Mouse (Mus musculus) CH12F3 (cell line): Measurements from ENCODE around the gene Hoxd9.

Source experiments
- in situ Hi-C: fragments of 300-500 bp; cut with MboI; formaldehyde crosslinking; loops from 2 replicates; pipeline ENCODE4 v1.14.3; 2020; ENCODE audit warnings: low sequenced_read_pairs

The Hoxd9 gene

DNA sequence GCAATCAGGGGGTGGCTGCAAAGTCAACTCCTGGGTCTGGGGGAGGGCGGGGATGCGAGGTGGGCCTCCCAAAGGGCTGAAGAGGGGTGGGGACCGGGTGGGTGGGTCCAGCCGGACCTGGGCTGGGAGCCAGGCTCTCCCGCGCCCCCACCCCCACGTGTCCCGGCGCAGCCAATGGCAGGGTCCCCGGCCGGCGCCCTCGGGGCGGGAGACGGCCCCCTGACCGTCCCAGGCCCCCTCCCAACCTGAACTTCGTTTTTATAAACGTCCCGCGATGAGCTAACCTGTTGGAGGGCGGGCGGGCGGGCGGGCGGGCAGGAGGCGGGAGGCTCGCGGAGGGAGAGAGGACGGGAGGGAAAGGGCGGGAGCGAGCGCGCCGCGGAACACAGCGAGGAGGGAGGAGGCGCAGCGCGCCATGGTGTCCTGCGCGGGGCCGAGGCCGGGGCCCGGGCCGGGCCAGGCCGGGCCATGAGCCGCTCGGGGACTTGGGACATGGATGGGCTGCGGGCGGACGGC lies 29.6 kb upstream of the Hoxd9 start, which contains the start of gene Hoxd13:
Gene Hoxd13 (plus strand): TSS at position 469 of the 516 bp plus-strand sequence.
- in situ Hi-C loops = loop anchor here (10.0 to 25.0 kb wide), 2 partner anchors 373 to 606 kb away; no protein-coding TSS in a partner anchor

- in situ Hi-C loops = loop anchor here (10.0 to 25.0 kb wide), 2 partner anchors 374 to 606 kb away; no protein-coding TSS in a partner anchor
Observed at GRCm38 (mm10) chr2:74668370-74669229, 28.9 kb upstream of the Hoxd9 start.

- in situ Hi-C loops = loop anchor here (10.0 to 25.0 kb wide), 2 partner anchors 374 to 607 kb away; no protein-coding TSS in a partner anchor
Observed at GRCm38 (mm10) chr2:74669230-74669578, 28.3 kb upstream of the Hoxd9 start.

GRCm38 (mm10) chr2:74669650-74670235 lies 27.8 kb upstream of the Hoxd9 start:
- in situ Hi-C loops = loop anchor here (10.0 to 25.0 kb wide), 2 partner anchors 375 to 607 kb away; no protein-coding TSS in a partner anchor

GRCm38 (mm10) chr2:74670632-74671188 lies 26.8 kb upstream of the Hoxd9 start:
- in situ Hi-C loops = loop anchor here (25.0 kb wide), 1 partner anchor 608 kb away; no protein-coding TSS in a partner anchor

GRCm38 (mm10) chr2:74671847-74672246 lies 25.7 kb upstream of the Hoxd9 start:
- in situ Hi-C loops = loop anchor here (25.0 kb wide), 1 partner anchor 610 kb away; no protein-coding TSS in a partner anchor

DNA sequence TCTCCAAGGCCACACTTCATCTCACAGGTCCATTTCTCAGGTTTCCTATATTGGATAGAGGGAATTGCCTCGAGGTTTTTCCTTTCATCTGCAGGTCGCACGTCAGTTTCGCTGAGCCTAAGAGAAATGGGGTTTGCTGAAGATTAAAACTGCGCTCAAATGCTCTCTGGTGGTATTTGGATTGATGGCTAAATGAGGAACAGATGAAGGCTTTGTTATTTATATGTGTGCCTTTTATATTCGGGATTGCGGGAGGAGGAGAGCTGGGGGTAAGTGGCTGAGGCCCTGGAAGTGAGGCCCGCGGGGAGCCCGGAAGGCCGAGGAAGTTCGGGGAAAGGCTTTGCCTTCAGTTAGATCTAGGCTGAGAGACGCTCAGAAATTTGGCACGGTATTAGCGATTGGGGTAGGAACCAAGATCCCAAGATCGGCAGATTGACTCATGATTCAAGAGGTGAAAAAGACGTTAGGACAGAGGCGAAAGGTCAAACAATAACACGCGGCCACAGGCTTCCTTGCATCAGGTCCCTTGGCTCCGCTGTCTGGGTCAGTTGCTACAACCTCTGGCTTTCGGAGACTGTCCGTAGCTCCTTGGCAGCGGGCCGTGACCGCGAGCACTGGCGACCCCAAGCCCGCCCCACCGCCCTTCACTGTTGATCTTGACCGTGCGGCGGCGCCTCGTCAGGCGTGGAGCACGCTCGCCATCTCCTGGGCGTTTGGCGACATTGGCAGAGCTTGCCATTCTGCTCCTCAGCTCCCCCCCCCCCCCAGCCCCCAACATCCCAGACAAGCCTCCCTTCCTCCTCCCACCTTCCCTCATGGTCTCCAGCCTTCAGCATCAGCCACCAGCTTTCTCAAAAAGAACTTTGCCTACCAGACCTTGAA lies 24.8 kb upstream of the Hoxd9 start:
- in situ Hi-C loops = loop anchor here (25.0 kb wide), 1 partner anchor 610 kb away; no protein-coding TSS in a partner anchor

DNA sequence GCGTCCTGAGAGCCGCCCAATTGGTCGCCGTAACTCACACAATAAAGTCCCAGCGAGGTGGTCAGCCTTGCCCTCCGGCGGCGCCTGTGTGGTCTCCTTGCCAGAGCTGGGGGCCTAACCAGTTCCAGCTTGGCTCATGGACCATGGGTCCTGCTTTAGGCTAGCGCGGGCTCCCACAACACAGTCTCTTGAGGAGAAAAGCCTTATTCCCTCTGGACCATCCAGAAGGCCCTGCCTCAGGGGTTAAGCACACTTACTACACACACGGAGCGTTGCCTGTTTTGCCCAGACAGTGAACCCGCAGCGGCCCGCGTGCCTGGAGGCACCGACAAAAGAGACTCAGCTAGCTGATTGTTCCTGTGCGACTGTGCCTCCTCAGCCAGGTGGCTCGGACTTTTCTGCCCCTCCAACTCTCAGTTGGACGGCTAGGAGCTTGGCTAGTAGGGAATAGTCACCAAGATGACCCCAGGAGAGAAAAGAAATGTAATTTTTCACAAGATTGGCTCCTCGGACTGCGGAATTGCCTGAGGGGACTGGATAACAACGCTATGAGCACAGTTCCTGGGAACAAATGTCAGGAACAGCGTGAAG lies 23.6 kb upstream of the Hoxd9 start:
- in situ Hi-C loops = loop anchor here (25.0 kb wide), 1 partner anchor 612 kb away; no protein-coding TSS in a partner anchor

- in situ Hi-C loops = loop anchor here (25.0 kb wide), 2 partner anchors 613 to 637 kb away; no protein-coding TSS in a partner anchor
Observed at GRCm38 (mm10) chr2:74674881-74675665, 22.5 kb upstream of the Hoxd9 start, which contains the start of gene Hoxd12. Gene Hoxd12, plus strand, starts transcription at chr2:74675013.

- in situ Hi-C loops = loop anchor here (25.0 kb wide), 1 partner anchor 637 kb away; no protein-coding TSS in a partner anchor
Observed at GRCm38 (mm10) chr2:74675666-74676282, 21.8 kb upstream of the Hoxd9 start.

GRCm38 (mm10) chr2:74676376-74677052 lies 21.0 kb upstream of the Hoxd9 start:
- in situ Hi-C loops = loop anchor here (25.0 kb wide), 1 partner anchor 636 kb away; no protein-coding TSS in a partner anchor

- in situ Hi-C loops = loop anchor here (25.0 kb wide), 1 partner anchor 635 kb away; no protein-coding TSS in a partner anchor
Observed at GRCm38 (mm10) chr2:74677106-74677505, 20.4 kb upstream of the Hoxd9 start.

DNA sequence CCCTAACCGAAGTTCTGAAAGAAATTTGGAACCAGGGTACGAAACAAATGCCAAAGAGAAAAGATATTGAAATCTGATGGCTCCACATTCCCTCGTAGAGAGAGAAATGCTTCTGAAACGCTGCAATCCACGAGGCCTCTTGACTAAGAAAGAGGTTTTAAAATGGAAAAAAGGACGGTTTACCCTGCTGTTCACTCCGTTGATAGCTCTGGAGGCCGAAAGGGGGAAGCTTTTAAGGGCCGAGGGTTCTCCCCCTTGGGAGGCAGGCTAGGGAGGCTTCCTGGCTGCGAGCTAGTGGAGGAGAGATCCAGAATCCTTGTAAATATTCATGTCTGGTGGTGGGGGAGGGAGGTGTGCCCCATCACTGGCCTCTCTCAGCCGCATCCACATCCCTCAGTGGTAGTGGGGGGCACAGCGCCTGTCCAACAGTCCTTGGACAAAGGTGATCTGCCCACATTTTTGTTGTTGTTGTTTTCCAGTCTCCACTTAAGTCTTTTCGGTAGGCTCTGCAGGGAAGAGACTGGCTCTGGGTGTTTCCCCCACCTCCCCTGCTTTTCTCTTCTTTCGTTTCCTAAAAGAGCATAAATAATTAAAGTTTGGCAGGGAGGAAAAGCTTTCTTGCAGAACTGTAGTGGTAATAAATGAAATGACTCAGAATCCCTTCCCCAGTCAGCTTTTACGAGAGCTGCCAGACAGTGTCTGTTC lies 18.5 kb upstream of the Hoxd9 start, which contains the start of gene Hoxd11:
Gene Hoxd11 (plus strand): TSS at position 667 of the 705 bp plus-strand sequence.
- in situ Hi-C loops = loop anchor here (25.0 kb wide), 1 partner anchor 633 kb away; no protein-coding TSS in a partner anchor

DNA sequence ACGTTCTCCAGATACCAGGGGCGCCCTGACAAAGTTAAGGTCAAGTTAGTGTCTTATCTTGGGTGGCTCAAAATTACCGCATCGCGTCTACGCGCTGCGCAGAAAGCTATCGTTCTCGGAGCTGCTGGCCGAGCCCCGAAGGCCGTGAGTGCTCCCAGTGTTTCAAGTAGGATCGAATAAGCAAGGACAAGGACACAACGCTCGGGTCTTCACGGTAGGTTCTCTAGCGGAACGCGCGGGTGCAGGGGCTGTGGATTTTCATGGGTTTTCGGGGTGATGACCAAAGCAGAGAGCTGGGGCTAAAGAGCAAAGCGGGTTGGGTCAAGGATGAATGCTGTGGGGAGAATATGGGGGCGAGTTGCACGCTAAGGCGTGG lies 17.9 kb upstream of the Hoxd9 start:
- in situ Hi-C loops = loop anchor here (25.0 kb wide), 1 partner anchor 633 kb away; no protein-coding TSS in a partner anchor

- in situ Hi-C loops = loop anchor here (25.0 kb wide), 1 partner anchor 632 kb away; no protein-coding TSS in a partner anchor
Observed at GRCm38 (mm10) chr2:74679980-74680379, 17.5 kb upstream of the Hoxd9 start.
